Mouse (Mus musculus): Measurements from ENCODE around the gene Smlr1. TPM values are rescaled to one million over a fixed set of nuclear protein-coding genes. Genes with fewer than 3 reads are reported as not detected.

Smlr1 gene
- polyA plus RNA-seq, 1 experiment from 2014 or later: not detected

DNA sequence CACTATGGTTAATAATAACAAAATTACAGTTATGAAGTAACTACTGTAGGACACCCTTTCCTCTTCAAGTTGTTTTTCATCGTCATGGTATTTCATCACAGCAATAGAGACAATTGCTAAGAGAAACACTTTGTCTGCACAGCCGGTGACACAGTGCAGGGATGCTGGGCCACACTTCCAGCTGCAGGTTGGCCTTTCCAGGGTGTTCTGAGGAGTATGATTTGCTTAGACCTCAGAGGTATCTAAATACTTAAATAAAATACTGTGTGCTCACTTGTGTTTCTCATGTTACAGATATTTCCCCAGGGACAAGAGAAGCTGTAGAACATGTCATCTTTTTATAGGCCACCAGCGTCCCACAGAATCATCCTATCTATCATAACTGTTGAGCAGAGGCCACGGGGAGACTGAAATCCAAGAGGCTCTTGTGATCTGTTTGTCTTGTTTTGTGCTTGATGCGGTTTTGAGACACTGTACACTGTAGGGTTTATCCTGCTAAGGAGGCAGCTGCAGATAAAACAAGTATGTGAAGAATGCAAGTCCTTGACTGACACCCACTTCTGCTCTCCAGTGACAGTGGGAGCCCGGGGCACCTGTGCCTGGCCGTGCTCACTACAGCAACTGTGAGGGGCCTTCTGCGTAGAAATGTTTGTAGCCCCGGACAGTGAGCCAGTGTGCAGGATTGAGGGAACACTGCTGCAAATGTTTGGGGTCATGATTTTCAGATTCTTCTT is 2.4 kb downstream of the Smlr1 start:
- no peak for ATAC-seq (ENCODE audit: insufficient number of reproducible peaks, insufficient read depth, low FRiP score, low TSS enrichment, low read depth)
- H3K27ac ChIP-seq: no peak overlapping the region
- H3K36me3 ChIP-seq: no peaks in the 10 kb centered on the region
- H3K27me3 ChIP-seq: no peaks in the 10 kb centered on the region
- H3K4me3 ChIP-seq: no peak overlapping the region
- no peaks in the 10 kb centered on the region for H3K9me3 ChIP-seq
- H3K4me2 ChIP-seq: no peak overlapping the region
- WGBS: 63% methylated on average over 9 of the region's 9 CpGs
- H3K9ac ChIP-seq: no peak overlapping the region
- no peaks in the 10 kb centered on the region for H3K4me1 ChIP-seq

DNA sequence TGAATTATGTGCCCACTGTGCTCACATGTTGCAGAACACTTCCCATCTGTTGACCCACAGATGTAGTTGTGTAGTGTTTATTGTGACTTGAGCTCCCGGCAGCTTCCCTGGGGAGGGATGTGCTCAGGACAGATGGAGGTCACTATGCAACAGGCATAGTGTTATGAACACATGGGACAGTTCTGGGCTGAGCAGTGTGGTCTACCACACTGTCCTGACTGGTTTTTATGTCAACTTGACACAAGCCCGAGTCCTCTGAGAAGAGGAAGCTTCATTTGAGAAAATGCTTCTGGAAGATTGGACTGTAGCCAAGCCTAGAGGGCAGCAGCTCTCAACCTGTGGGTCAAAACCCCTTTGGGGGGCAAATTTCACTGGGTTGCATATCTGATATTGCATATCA is 3.0 kb downstream of the Smlr1 start:
- Histone ChIP-seq H3K4me2 (no peak overlapping the region), H3K27ac (no peak overlapping the region), H3K9me3 (no peaks in the 10 kb centered on the region), H3K4me3 (no peak overlapping the region), H3K4me1 (no peaks in the 10 kb centered on the region), H3K36me3 (no peaks in the 10 kb centered on the region), H3K27me3 (no peaks in the 10 kb centered on the region), H3K9ac (no peak overlapping the region)
- 73% methylated on average over 2 of the region's 2 CpGs for WGBS
- no peak for ATAC-seq (ENCODE audit: insufficient number of reproducible peaks, insufficient read depth, low FRiP score, low TSS enrichment, low read depth)

GRCm38 (mm10) chr10:25531335-25531734 is 4.7 kb downstream of the Smlr1 start:
- no peak overlapping the region for H3K9ac ChIP-seq
- H3K27ac ChIP-seq: no peak overlapping the region
- no peaks in the 10 kb centered on the region for H3K4me1 ChIP-seq
- H3K36me3 ChIP-seq: no peaks in the 10 kb centered on the region
- no peaks in the 10 kb centered on the region for H3K9me3 ChIP-seq
- no peak overlapping the region for H3K4me3 ChIP-seq
- WGBS: 65% methylated on average over 13 of the region's 13 CpGs
- no peak for ATAC-seq (ENCODE audit: insufficient number of reproducible peaks, insufficient read depth, low FRiP score, low TSS enrichment, low read depth)
- H3K4me2 ChIP-seq: no peak overlapping the region
- H3K27me3 ChIP-seq: no peaks in the 10 kb centered on the region

- Histone ChIP-seq H3K4me2 (no peak overlapping the region), H3K36me3 (peaks cover 13% of the 10 kb centered on the region), H3K4me1 (no peaks in the 10 kb centered on the region), H3K9me3 (no peaks in the 10 kb centered on the region), H3K4me3 (no peak overlapping the region), H3K9ac (no peak overlapping the region), H3K27me3 (no peaks in the 10 kb centered on the region), H3K27ac (no peak overlapping the region)
- 83% methylated on average over 3 of the region's 3 CpGs for WGBS
- ATAC-seq (ENCODE audit: insufficient number of reproducible peaks, insufficient read depth, low FRiP score, low TSS enrichment, low read depth): no peak
These were observed 8.9 kb downstream of the Smlr1 start for GRCm38 (mm10) chr10:25527126-25527525.

DNA sequence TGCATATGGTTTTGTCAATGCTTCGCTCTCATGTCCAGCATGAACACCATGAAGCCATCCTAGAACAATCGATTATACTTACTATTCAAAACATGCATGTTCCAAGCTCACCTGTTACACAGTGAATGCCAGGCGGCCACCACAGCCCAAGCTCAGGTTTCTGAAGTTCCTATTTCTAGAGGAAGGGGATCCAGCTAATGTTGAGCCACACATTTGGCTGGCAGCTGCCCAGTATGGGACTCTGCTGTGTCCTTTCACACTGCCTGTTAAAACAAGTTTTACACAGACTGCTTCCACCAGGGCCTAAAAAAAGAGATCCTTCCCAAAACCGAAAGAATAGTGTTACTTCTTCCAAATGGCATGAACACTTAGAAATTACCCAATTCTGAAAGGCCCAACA is 9.4 kb downstream of the Smlr1 start:
- peaks cover 13% of the 10 kb centered on the region for H3K36me3 ChIP-seq
- no peaks in the 10 kb centered on the region for H3K9me3 ChIP-seq
- no peak overlapping the region for H3K9ac ChIP-seq
- no peaks in the 10 kb centered on the region for H3K27me3 ChIP-seq
- no peaks in the 10 kb centered on the region for H3K4me1 ChIP-seq
- WGBS: 89% methylated on average over 4 of the region's 4 CpGs
- no peak overlapping the region for H3K27ac ChIP-seq
- no peak for ATAC-seq (ENCODE audit: insufficient number of reproducible peaks, insufficient read depth, low FRiP score, low TSS enrichment, low read depth)
- no peak overlapping the region for H3K4me3 ChIP-seq
- no peak overlapping the region for H3K4me2 ChIP-seq

DNA sequence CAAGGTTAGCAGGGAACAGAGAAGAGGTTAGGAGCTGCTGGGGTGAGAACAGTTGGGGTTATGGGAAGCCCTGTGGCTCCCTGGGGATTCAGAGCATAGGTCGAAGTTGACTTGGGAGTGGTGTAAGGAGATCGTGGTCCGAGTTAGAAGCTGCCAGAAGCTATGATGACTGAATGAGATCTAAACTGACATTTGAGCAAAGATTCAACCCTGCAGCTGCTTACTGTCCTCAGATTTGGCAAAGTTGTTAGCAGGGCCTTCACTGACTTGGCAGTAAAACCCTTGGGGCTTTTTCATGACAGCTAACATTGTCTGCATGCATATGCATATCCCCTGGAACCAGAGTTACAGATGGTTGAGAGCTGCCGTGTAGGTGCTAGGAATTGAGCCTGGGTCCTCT is 9.9 kb downstream of the Smlr1 start:
- no peaks in the 10 kb centered on the region for H3K4me1 ChIP-seq
- no peak for ATAC-seq (ENCODE audit: insufficient number of reproducible peaks, insufficient read depth, low FRiP score, low TSS enrichment, low read depth)
- H3K27ac ChIP-seq: no peak overlapping the region
- H3K27me3 ChIP-seq: no peaks in the 10 kb centered on the region
- no peak overlapping the region for H3K4me2 ChIP-seq
- H3K9me3 ChIP-seq: no peaks in the 10 kb centered on the region
- 75% methylated on average over 4 of the region's 4 CpGs for WGBS
- H3K4me3 ChIP-seq: no peak overlapping the region
- H3K9ac ChIP-seq: no peak overlapping the region
- peaks cover 16% of the 10 kb centered on the region for H3K36me3 ChIP-seq

GRCm38 (mm10) chr10:25523727-25524126 is 12.3 kb downstream of the Smlr1 start:
- no peak overlapping the region for H3K4me2 ChIP-seq
- no peak overlapping the region for H3K9ac ChIP-seq
- ATAC-seq (ENCODE audit: insufficient number of reproducible peaks, insufficient read depth, low FRiP score, low TSS enrichment, low read depth): no peak
- no peaks in the 10 kb centered on the region for H3K9me3 ChIP-seq
- 91% methylated on average over 8 of the region's 8 CpGs for WGBS
- no peaks in the 10 kb centered on the region for H3K4me1 ChIP-seq
- H3K27ac ChIP-seq: no peak overlapping the region
- H3K4me3 ChIP-seq: no peak overlapping the region
- peaks cover 27% of the 10 kb centered on the region for H3K36me3 ChIP-seq
- no peaks in the 10 kb centered on the region for H3K27me3 ChIP-seq

- Histone ChIP-seq H3K4me1 (no peaks in the 10 kb centered on the region), H3K9ac (no peak overlapping the region), H3K9me3 (no peaks in the 10 kb centered on the region), H3K4me2 (no peak overlapping the region), H3K27me3 (no peaks in the 10 kb centered on the region), H3K4me3 (no peak overlapping the region), H3K27ac (no peak overlapping the region), H3K36me3 (peaks cover 47% of the 10 kb centered on the region)
- no peak for ATAC-seq (ENCODE audit: insufficient number of reproducible peaks, insufficient read depth, low FRiP score, low TSS enrichment, low read depth)
- WGBS: 76% methylated on average over 5 of the region's 5 CpGs
These were observed 15.6 kb downstream of the Smlr1 start for GRCm38 (mm10) chr10:25520428-25520827.

DNA sequence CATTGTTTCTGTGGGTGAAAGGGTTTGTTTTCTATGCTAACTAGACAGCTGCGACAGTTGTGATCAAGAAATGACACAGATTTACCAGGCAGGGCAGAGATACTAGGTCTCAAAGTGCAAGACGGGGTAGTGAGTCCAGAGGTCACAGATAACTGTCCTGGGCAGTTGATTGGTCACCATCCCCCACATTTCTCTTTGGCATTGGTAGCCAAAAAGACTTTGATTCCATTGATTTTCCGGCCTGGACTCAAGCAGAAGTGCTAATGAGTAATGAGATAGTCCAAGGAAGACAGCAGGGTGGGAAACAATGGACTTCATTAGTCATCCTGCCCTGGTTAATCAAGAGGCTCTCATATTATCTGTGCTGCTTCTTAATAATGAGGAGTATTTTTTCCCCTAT is 16.1 kb downstream of the Smlr1 start:
- H3K9me3 ChIP-seq: no peaks in the 10 kb centered on the region
- H3K36me3 ChIP-seq: peaks cover 52% of the 10 kb centered on the region
- H3K4me3 ChIP-seq: no peak overlapping the region
- H3K9ac ChIP-seq: no peak overlapping the region
- no peak for ATAC-seq (ENCODE audit: insufficient number of reproducible peaks, insufficient read depth, low FRiP score, low TSS enrichment, low read depth)
- no peaks in the 10 kb centered on the region for H3K4me1 ChIP-seq
- no peak overlapping the region for H3K4me2 ChIP-seq
- 81% methylated on average over 3 of the region's 3 CpGs for WGBS
- H3K27me3 ChIP-seq: no peaks in the 10 kb centered on the region
- H3K27ac ChIP-seq: no peak overlapping the region

DNA sequence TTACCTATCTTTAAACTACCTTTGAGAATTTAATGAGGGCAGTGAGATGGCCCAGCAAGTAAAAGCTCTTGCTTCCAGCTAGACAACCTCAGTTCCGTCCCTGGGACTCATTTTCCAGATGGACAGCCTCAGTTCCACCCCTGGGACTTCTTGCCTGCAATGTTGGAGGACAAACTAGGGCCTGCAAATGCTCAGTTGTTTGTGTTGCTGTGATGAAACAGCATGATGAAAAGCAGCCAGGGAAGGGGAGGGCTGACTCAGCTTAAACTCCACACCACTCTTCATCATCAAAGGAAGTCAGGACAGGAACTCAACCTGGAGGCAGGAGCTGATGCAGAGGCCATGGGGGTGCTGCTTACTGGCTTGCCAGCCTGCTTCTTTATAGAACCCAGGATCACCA is 22.2 kb downstream of the Smlr1 start:
- H3K4me1 ChIP-seq: no peaks in the 10 kb centered on the region
- peaks cover 51% of the 10 kb centered on the region for H3K36me3 ChIP-seq
- H3K9me3 ChIP-seq: no peaks in the 10 kb centered on the region
- no peaks in the 10 kb centered on the region for H3K27me3 ChIP-seq
- 73% methylated on average over 1 of the region's 1 CpGs for WGBS
- no peak overlapping the region for H3K4me3 ChIP-seq
- no peak overlapping the region for H3K27ac ChIP-seq
- H3K9ac ChIP-seq: no peak overlapping the region
- ATAC-seq (ENCODE audit: insufficient number of reproducible peaks, insufficient read depth, low FRiP score, low TSS enrichment, low read depth): no peak
- H3K4me2 ChIP-seq: no peak overlapping the region

DNA sequence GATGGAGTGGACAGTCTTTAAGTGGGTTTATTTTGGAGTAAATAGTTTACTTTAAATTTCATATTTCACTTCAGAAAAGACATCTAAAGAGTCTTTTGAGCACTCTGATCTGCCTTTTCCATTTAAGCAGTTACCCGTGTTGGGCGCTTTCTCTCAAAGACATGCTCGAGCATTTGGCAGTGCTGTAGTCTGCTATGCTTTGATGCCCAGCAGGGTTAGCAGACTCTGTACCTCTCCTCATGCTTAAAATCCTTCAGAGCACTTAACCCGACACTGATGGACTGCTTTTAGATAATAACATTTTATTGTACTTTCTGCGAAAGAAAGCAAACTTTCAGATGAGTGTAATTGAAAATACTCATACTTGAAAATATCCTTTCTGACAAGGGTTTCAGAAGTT is 32.8 kb downstream of the Smlr1 start:
- H3K27ac ChIP-seq: no peak overlapping the region
- H3K4me2 ChIP-seq: no peak overlapping the region
- H3K4me1 ChIP-seq: no peaks in the 10 kb centered on the region
- no peaks in the 10 kb centered on the region for H3K27me3 ChIP-seq
- no peak overlapping the region for H3K9ac ChIP-seq
- peaks cover 55% of the 10 kb centered on the region for H3K36me3 ChIP-seq
- 85% methylated on average over 5 of the region's 5 CpGs for WGBS
- no peaks in the 10 kb centered on the region for H3K9me3 ChIP-seq
- H3K4me3 ChIP-seq: no peak overlapping the region
- no peak for ATAC-seq (ENCODE audit: insufficient number of reproducible peaks, insufficient read depth, low FRiP score, low TSS enrichment, low read depth)

GRCm38 (mm10) chr10:25499323-25500071 is 36.6 kb downstream of the Smlr1 start:
- Histone ChIP-seq H3K27ac (no peak overlapping the region), H3K4me1 (no peaks in the 10 kb centered on the region), H3K9ac (no peak overlapping the region), H3K9me3 (no peaks in the 10 kb centered on the region), H3K4me2 (no peak overlapping the region), H3K36me3 (peaks cover 35% of the 10 kb centered on the region), H3K27me3 (no peaks in the 10 kb centered on the region), H3K4me3 (no peak overlapping the region)
- 59% methylated on average over 10 of the region's 10 CpGs for WGBS
- no peak for ATAC-seq (ENCODE audit: insufficient number of reproducible peaks, insufficient read depth, low FRiP score, low TSS enrichment, low read depth)
